Mouse (Mus musculus) midbrain, postnatal 0 days (tissue): ENCODE measurements around the gene Gli2. TPM values are rescaled to one million over a fixed set of nuclear protein-coding genes. Genes with fewer than 3 reads are reported as not detected.

ENCODE experiments used
- ATAC-seq: fragments of 200-750 bp; cut with Nextera tagmentation; 2 replicates; pipeline ENCODE4 v1.8.0; 2017; ENCODE audit warnings: moderate number of reproducible peaks, mild to moderate bottlenecking, moderate TSS enrichment, moderate library complexity; ENCODE audit not compliant: low FRiP score
- DNase-seq: peaks from one replicate; pipeline ENCODE4 v3.0.0-alpha.2; 2015; ENCODE audit warnings: low spot score
- H3K27ac ChIP-seq: fragments of 300-500 bp; sonication (generic); 2 replicates; pipeline ENCODE4 v1.5.1; 2014; ENCODE audit warnings: low read depth, mild to moderate bottlenecking, low read length, mixed read lengths
- H3K27me3 ChIP-seq: fragments of 300-500 bp; sonication (generic); 2 replicates; pipeline ENCODE4 v1.6.1; 2014; ENCODE audit warnings: low read length, control low read depth, mixed read lengths; ENCODE audit not compliant: insufficient read depth
- H3K36me3 ChIP-seq: fragments of 300-500 bp; sonication (generic); 2 replicates; pipeline ENCODE4 v1.6.1; 2014; ENCODE audit warnings: low read length, control low read depth, mixed read lengths; ENCODE audit not compliant: insufficient read depth
- H3K4me1 ChIP-seq: fragments of 300-500 bp; sonication (generic); 2 replicates; pipeline ENCODE4 v1.6.1; 2014; ENCODE audit warnings: mild to moderate bottlenecking, control low read depth, antibody characterized with exemption, low read length, mixed read lengths; ENCODE audit not compliant: insufficient read depth
- H3K4me2 ChIP-seq: fragments of 300-500 bp; sonication (generic); 2 replicates; pipeline ENCODE4 v1.6.1; 2014; ENCODE audit warnings: low read depth, mild to moderate bottlenecking, low read length, mixed read lengths; ENCODE audit not compliant: poor library complexity, severe bottlenecking
- H3K4me3 ChIP-seq: fragments of 300-500 bp; sonication (generic); 2 replicates; pipeline ENCODE4 v1.5.1; 2014; ENCODE audit warnings: low read depth, mild to moderate bottlenecking, low read length, moderate library complexity
- H3K9ac ChIP-seq: fragments of 300-500 bp; sonication (generic); replicated peaks from 2 replicates; pipeline ENCODE4 v1.6.1; 2014; ENCODE audit warnings: mild to moderate bottlenecking, low read length, moderate library complexity, mixed read lengths; ENCODE audit not compliant: poor library complexity, severe bottlenecking
- H3K9me3 ChIP-seq: fragments of 300-500 bp; sonication (generic); 2 replicates; pipeline ENCODE4 v1.6.1; 2016; ENCODE audit warnings: low read length, control low read depth
- CTCF ChIP-seq: IDR thresholded peaks from 2 replicates; pipeline ENCODE4 v1.5.1; 2016; ENCODE audit warnings: antibody characterized with exemption, mild to moderate bottlenecking
- WGBS: fragments of 180-500 bp; shearing (Covaris S2); extraction: QIAGEN DNeasy Blood & Tissue Kit; methylation state at CpG from one replicate; pipeline ENCODE4 v1.1.7; 2014; 5-methylcytosine and 5-hydroxymethylcytosine counted together
- polyA plus RNA-seq: library from polyadenylated mRNA; unstranded; fragments of >200 nt; fragmentation: Nextera tagmentation; extraction: Ambion mirVana; gene quantifications from 2 replicates; pipeline ENCODE4 v1.2.1, GENCODE M21; 2015
- total RNA-seq: library from RNA; depleted of rRNA; stranded (reverse); fragments of >200 nt; gene quantifications from 2 replicates; pipeline ENCODE4 v1.2.3, GENCODE M21; 2014

Gli2 gene
- total and polyA plus RNA-seq, 2 experiments from 2014 or later: 0.84 to 4.7 TPM

DNA sequence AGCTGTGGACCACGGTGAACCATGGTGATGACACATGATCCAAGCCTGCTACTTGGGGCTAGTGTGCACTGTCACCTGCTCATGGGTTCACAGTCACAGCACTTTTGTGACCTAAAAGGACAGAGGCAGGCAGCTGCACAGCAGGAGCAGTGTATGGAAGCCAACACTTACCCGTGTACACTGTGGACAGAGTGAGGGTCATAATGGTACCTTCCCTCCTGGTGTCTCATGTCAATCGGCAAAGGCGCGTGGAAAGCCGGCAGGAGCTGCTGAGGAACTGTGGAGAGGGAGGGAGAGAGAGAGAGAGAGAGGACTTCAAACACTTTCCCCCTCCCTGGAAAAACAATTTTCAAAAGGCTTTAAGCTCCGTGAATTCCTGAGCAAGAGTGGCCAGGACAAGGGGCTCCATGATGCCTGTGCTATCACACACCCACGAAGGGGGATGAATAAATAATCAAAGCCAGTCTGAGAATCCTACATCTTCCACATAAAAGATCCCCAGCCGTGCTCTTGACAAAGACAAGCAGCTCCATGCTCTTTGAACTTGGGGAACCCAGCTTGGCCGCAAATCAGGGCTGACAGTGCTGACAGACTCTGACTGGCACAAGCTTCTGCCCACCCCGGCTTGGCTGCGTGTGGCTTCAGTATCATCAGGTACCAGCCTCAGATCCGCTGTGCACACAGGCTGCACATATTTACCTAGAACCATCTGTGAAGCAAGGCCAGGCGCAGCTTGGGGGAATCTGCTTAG is 163.1 kb downstream of the Gli2 start:
- H3K4me3 ChIP-seq: no peak overlapping the region
- DNase-seq (peak; percentile 34), ATAC-seq (peak; percentile 64)
- H3K9me3 ChIP-seq: no peaks in the 10 kb centered on the region
- H3K27me3 ChIP-seq: no peaks in the 10 kb centered on the region
- WGBS: 15% methylated on average over 14 of the region's 14 CpGs
- no peak overlapping the region for H3K9ac ChIP-seq
- H3K4me2 ChIP-seq: no peak overlapping the region
- no peaks in the 10 kb centered on the region for H3K36me3 ChIP-seq
- H3K27ac ChIP-seq: no peak overlapping the region
- TF ChIP-seq CTCF: no peak
- H3K4me1 ChIP-seq: peaks cover 3% of the 10 kb centered on the region; the same call in 1 of the 2 replicates

DNA sequence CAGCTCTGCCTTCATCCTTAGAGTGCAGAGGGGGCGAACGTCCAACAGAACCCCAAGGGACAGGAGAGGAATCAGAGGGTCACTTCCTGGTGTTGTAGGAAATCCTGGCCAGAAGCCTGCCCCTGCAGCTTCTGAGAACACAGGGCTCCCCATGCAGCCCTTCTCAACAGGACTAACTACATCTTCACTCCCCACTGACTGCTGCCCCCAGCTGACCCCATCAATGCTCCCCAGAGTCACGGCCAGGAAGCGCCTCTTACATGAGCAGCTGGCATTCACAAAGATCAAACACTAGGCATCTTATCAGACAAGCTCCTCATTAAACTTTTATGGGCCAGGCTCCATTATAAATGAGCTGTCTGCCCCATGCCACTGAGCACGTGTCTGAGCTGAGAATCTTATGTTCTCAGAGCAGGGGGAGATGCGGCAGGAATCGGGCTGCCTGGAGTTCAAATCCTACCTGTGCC is 172.6 kb downstream of the Gli2 start:
- Histone ChIP-seq H3K27ac (no peak overlapping the region), H3K9ac (no peak overlapping the region), H3K27me3 (no peaks in the 10 kb centered on the region), H3K4me1 (no peaks in the 10 kb centered on the region), H3K9me3 (no peaks in the 10 kb centered on the region), H3K4me2 (no peak overlapping the region), H3K4me3 (no peak overlapping the region), H3K36me3 (no peaks in the 10 kb centered on the region)
- WGBS: 37% methylated on average over 7 of the region's 7 CpGs
- ATAC-seq: no peak; the same call in 1 of the 2 replicates
- no peak for TF ChIP-seq CTCF
- no peak for DNase-seq

DNA sequence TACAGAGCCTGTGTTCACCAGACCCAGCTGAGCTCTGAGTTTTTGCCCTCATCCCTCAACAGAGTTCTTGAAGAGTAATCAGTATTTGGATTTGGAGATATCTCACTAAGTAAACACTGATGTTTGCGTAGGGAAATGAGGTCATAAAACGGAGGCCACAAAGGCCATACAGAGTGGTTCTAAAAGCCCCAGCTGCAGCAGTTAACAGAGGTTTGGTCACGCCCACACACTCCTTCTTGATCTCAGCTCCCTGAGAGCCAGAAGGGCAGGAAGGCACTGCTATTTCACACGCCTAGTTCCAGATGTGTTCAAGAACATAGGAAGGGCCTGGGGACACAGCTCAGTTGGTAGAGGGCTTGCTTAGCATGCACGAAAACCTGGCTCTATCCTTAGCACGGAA is 175.1 kb downstream of the Gli2 start:
- no peaks in the 10 kb centered on the region for H3K9me3 ChIP-seq
- no peak for DNase-seq
- no peak overlapping the region for H3K4me3 ChIP-seq
- no peaks in the 10 kb centered on the region for H3K4me1 ChIP-seq
- ATAC-seq: no peak
- no peak overlapping the region for H3K9ac ChIP-seq
- 87% methylated on average over 6 of the region's 6 CpGs for WGBS
- no peak for TF ChIP-seq CTCF
- no peak overlapping the region for H3K4me2 ChIP-seq
- H3K27ac ChIP-seq: no peak overlapping the region
- no peaks in the 10 kb centered on the region for H3K27me3 ChIP-seq
- no peaks in the 10 kb centered on the region for H3K36me3 ChIP-seq

DNA sequence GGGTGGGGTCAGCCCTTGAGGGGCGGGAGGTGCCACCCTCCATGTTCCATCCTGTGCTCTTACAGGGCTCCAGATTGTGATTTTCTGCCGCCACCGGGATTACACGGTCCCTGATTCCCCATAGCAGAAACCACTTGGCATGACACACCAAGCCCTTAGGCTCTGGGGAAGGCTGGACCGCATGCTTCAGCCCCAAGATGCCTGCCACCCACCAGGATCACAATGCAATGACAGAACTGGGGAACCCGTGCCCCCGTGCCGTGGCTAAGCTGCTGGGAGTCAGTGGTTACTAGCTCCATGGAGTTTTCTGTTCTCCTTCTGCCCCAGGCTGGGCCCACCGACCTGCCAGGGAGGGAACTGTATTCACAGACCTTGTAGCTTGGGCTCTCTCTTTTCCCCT is 178.2 kb downstream of the Gli2 start:
- Histone ChIP-seq H3K4me1 (no peaks in the 10 kb centered on the region), H3K4me3 (no peak overlapping the region), H3K4me2 (no peak overlapping the region), H3K9ac (no peak overlapping the region), H3K9me3 (no peaks in the 10 kb centered on the region), H3K36me3 (no peaks in the 10 kb centered on the region), H3K27ac (no peak overlapping the region), H3K27me3 (no peaks in the 10 kb centered on the region)
- ATAC-seq (no peak), DNase-seq (no peak)
- 74% methylated on average over 9 of the region's 9 CpGs for WGBS
- TF ChIP-seq CTCF: no peak

DNA sequence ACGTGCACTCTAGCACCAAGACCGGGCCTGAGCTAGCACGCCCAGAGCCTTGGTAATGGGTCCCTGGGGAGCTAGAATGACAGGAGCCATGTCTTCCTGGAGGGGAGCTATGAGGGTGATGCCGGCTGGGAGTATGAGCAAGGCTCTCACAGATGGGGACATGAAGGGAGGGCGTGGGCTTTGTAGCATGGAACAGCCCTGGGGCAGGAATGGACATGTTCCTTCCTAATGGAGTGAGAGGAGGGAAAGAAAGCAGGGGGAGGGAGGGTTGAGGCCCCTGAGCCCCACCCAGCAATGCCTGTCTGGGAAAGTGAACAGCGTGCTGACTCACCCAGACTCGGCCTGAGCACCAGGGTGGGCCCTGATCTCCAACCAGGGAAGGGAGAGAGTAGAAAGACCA is 179.9 kb downstream of the Gli2 start:
- WGBS: 83% methylated on average over 7 of the region's 7 CpGs

DNA sequence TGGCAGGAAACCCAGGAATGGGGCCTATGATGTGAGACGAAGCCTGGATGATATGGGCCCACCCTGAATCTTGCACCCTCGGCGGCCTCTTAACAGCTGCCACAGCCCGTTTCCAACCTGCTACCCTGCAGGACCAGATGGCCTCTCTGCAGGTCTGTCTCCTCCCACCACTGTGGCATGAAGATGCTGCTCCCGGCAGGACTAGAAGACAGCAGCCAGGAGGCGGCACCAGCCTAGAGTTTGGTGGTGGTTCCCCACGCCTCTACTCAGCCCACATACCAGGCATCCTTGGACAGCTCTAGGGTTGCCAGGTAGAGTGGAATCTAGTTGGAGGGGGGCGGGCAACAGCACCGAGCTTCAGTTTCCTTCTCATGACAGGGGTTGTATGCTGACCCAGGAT is 188.7 kb downstream of the Gli2 start:
- DNase-seq (peak; percentile 57), ATAC-seq (no peak)
- Histone ChIP-seq H3K9me3 (no peaks in the 10 kb centered on the region), H3K4me1 (no peaks in the 10 kb centered on the region), H3K36me3 (no peaks in the 10 kb centered on the region), H3K4me2 (no peak overlapping the region), H3K4me3 (no peak overlapping the region), H3K27ac (no peak overlapping the region), H3K27me3 (no peaks in the 10 kb centered on the region), H3K9ac (no peak overlapping the region)
- WGBS: 83% methylated on average over 9 of the region's 9 CpGs
- no peak for TF ChIP-seq CTCF

More for the DNA sequence above, 179.9 kb downstream of the Gli2 start:
- Histone ChIP-seq H3K4me3 (no peak overlapping the region), H3K9me3 (no peaks in the 10 kb centered on the region), H3K4me2 (no peak overlapping the region), H3K27me3 (no peaks in the 10 kb centered on the region), H3K27ac (no peak overlapping the region), H3K36me3 (no peaks in the 10 kb centered on the region), H3K4me1 (no peaks in the 10 kb centered on the region), H3K9ac (no peak overlapping the region)
- TF ChIP-seq CTCF: no peak
- ATAC-seq: no peak
- no peak for DNase-seq
